Mouse (Mus musculus) embryonic fibroblast, embryonic 13.5 days (primary cell): ENCODE measurements around the gene Bcat2.

Source experiments
- CTCF ChIP-seq: IDR thresholded peaks from 2 replicates; pipeline ENCODE4 v1.5.1; 2011; ENCODE audit warnings: mild to moderate bottlenecking, control low read depth, low read length, moderate library complexity, borderline replicate concordance; ENCODE audit not compliant: insufficient read depth
- POLR2A ChIP-seq: IDR thresholded peaks from 2 replicates; pipeline ENCODE4 v1.6.1; 2011; ENCODE audit warnings: low read depth, mild to moderate bottlenecking, control low read depth, low read length, moderate library complexity

GRCm38 (mm10) chr7:45597013-45597412, 27.1 kb downstream of the Bcat2 start:
- TF ChIP-seq CTCF (no peak), POLR2A (no peak)
